Mouse (Mus musculus): ENCODE results near the gene Aox1.

Gene Aox1

DNA sequence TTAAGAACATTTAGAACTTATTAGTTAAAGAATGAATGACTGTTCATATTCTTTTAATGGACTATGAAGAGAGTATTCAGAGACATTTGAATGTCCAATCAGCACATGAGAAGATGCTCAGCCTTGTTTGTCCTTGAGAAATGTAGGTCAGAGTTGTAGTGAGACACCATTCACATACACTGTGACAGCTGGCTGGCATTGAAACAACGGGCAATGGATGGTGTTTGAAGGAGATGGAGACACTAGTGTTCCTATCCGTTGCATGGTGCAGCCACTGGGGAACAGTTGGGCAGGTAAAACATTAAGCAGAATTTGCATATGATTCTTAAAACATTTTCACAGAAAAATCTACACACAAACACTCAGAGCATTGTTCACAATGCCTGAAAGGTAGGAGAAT, 77.3 kb downstream of the Aox1 start:
- DNase-seq (ENCODE audit: low read depth in 1 of 2, low spot score in 2 of 2): no peak

DNA sequence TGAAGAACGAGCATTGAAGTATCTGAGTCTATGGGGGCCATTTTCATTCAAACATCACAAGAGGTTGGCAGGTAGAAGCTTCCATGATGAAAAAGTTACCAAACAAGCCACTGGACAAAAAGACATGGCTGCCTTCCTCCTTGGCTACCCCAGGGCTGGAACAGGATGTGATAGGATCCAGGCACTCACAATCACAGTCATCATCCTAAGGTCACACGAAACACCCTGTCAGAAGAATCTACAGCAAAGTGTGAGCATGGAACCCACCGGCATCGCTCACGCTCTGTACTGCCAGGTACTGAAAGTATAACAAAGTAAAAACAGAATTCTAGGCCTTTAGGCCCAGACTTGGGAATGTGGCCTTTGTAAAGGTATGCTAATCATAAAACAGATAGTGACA, 80.5 kb downstream of the Aox1 start:
- DNase-seq (ENCODE audit: low read depth in 1 of 2, low spot score in 2 of 2): no peak

DNA sequence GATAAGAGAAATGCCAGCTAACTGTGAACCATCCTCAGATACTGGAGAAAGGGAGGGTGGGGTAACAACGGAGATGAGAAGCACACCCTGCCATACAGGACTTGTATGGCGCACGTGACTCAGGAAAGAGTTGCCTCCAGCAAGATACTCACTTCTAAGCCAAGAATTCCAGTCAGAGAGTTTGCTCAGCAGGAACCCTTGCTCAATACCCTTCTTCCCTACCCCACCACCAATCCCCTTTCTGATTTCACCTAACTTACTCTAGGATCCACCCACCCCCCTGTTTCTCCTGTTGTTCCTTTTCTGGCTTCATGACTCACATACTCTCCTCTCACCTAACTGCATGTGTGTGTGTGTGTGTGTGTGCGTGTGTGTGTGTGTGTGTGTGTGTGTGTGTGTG, 81.6 kb downstream of the Aox1 start:
- no peak for DNase-seq (ENCODE audit: low read depth in 1 of 2, low spot score in 2 of 2)

- DNase-seq (ENCODE audit: low read depth in 1 of 2, low spot score in 2 of 2): peak in 1 of 2 experiments; percentile 8
These were observed 83.1 kb downstream of the Aox1 start, which contains the start of gene Aox3 for GRCm38 (mm10) chr1:58112880-58113279. TSS of gene Aox3 (plus strand) at chr1:58113130.

DNA sequence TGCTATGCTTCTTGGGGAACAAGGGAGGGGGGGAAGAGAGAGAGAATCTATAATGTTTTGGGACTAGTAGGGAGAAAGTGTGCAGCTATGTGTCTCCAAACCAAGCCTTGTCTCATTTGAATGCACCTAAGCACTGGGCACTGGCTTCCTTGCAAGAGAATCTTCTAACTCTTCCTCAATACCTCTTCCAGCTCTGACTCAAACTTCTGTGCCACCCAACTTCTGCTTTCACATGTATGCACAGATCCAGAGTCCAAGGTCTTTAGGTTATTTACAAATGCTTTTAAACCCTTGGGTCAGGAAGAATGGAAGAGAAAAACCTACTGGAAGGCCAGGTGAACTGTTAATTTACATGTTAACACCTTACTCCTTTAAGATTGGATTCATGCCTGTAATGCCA, 83.7 kb downstream of the Aox1 start:
- no peak for DNase-seq (ENCODE audit: low read depth in 1 of 2, low spot score in 2 of 2)

GRCm38 (mm10) chr1:58114021-58114560, 84.4 kb downstream of the Aox1 start:
- DNase-seq (ENCODE audit: low read depth in 1 of 2, low spot score in 2 of 2): no peak

DNA sequence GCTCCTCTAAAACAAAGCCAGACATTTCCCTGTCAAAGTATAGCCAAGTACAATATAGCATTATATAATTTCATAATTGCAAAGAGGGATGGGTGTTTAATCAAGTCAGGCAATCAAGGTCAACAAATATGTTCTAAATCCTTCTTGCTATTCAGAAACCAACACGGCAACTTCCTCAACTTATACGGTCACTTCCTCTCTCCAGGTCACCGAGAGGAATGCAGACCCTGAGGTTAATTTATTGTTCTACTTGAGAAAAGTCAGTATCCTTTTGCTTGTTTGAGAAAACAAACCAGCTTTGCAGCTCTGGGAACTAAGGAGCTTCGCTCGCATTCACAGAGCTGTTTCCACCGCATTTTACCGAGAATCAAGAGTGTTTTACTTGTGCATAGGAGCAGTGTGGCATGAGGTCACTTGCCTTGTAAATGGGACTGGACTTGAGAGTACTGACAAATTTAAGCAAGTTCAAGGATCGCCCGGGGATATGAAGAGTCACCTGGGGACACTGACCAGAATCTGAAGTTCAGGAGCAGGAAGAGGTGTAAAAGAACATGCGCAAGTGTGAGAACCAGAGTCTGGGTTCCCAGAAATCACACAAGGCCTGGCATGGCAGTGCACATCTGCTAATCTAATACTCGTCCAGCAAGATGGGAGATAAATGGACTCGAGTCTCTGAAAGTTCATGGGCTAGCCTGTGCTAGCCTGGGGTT, 85.1 kb downstream of the Aox1 start:
- DNase-seq (ENCODE audit: low read depth in 1 of 2, low spot score in 2 of 2): no peak

DNA sequence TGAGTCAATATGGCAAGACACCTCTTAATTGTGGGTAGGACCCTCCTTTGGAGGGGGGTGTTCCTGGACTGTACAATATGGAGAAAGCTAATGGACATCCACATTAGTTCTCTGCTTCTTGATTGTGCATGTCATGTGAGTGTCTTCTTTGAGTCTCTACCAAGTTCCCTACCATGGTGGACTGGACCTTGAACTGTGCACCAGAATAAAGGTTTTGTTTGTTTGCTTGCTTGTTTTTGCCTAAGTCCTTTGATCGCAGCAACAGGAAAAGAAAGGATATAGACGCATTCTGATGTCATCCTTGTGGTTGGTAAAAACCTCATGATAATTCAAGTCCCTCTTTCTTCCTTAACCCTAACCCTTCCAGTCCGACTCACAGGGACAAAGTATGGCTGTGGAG, 88.5 kb downstream of the Aox1 start:
- DNase-seq (ENCODE audit: low read depth in 1 of 2, low spot score in 2 of 2): no peak

DNA sequence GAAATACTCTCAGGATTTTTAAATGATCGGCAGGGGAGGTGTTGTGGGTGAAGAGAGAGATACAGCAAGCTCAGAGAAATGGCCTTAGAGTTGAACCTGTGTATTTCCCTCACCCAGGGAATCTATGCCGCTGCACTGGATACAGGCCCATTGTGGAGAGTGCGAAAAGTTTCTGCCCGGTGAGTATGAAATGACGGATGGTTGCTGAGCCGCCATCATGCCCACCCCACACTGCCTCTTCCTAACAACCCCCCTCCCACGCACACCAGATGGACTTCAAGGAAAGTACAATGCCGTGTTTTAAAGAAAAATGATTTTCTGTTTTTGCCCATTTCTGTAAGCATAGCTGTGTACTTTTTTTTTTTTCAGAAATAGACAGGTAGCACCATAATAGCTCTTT, 95.2 kb downstream of the Aox1 start:
- no peak for DNase-seq (ENCODE audit: low read depth in 1 of 2, low spot score in 2 of 2)

DNA sequence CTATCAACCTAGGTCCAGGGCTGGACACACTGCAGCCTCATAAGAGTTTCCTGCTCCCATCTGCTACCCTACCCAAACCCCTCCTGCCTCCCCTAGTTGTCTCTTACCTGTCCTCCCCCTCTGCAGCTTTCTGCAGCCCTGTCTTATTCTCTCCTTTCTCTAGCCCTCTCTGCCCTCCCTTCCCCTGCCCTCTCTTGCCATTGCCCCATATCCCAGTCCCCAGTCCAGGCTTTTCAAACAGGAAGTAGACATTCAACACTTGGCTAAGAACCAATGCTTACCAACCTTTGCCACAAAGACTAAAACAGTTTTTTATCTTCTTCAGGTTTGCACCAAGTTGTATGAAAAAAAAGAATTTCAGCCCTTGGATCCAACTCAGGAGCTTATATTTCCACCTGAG, 108.2 kb downstream of the Aox1 start:
- no peak for DNase-seq (ENCODE audit: low read depth in 1 of 2, low spot score in 2 of 2)

DNA sequence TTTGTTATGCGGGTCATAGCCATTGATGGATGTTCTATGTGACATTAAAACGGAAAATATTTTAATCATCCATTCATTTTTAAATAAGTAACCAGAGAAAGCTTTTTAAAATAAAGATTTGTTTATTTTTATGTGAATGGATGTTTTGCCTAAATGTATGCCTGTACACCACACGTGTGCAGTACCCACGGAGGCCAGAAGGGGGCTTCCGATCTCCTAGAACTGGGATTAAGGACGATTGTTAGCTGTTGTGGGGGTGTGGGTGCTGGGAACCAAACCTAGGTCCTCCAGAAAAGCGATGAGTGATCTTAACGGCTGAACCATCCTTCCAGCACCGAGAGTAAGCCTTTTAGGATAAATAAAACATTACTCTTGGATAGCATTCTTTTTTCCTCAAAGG, 109.3 kb downstream of the Aox1 start:
- no peak for DNase-seq (ENCODE audit: low read depth in 1 of 2, low spot score in 2 of 2)

GRCm38 (mm10) chr1:58140607-58141006, 110.9 kb downstream of the Aox1 start:
- DNase-seq (ENCODE audit: low read depth in 1 of 2, low spot score in 2 of 2): no peak

DNA sequence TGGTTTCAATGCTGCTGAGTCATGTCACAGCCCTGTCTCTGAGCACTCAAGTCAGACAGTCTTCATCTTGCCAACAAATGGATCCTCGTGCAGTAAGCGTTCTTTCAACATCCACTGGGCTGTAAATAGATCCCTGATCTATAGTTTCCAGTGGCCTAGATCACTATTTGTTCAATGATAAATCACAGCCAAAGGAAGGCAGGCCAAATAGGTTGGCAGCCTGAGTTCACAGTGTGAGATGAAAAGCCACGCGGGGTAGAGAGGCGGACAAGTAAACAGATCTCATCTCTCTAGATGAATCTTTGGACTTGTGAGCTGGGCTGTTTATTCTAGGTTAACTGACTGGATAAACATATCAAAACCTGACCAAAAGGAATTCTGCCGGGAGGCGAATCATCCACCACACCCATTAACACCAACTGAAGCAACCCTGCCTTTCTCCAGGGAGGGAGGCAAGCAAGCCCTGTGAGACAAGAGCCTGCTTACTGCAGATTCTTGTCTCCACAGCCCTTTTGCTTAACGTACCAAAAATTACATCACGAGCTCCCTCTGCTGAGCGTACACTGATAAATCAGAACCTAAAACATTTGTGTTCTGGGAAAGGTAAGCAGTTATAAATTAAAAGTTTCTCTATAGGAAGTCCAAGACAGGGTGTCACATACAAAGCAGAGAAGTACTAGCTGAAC, 114.8 kb downstream of the Aox1 start:
- no peak for DNase-seq (ENCODE audit: low read depth in 1 of 2, low spot score in 2 of 2)

- DNase-seq (ENCODE audit: low read depth in 1 of 2, low spot score in 2 of 2): no peak
These were observed 116.3 kb downstream of the Aox1 start for GRCm38 (mm10) chr1:58146026-58146425.

GRCm38 (mm10) chr1:58147776-58148175, 118.0 kb downstream of the Aox1 start:
- no peak for DNase-seq (ENCODE audit: low read depth in 1 of 2, low spot score in 2 of 2)

- no peak for DNase-seq (ENCODE audit: low read depth in 1 of 2, low spot score in 2 of 2)
These were observed 122.5 kb downstream of the Aox1 start for GRCm38 (mm10) chr1:58152247-58152646.
